Mouse (Mus musculus): ENCODE measurements around the gene Gab3. TPM values are rescaled to one million over a fixed set of nuclear protein-coding genes. Genes with fewer than 3 reads are reported as not detected.

The Gab3 gene
- polyA plus RNA-seq, 1 experiment: 3.1 TPM

GRCm38 (mm10) chrX:75115550-75115949 lies 30.3 kb upstream of the Gab3 start:
- TF ChIP-seq CTCF (IDR thresholded peaks at IDR 0.05; ENCODE audit: extremely low read depth, insufficient read depth, insufficient read length, insufficient replicate concordance) (no peak), POLR2A (IDR thresholded peaks at IDR 0.05; ENCODE audit: low read depth, low read length) (no peak)
- no peaks in the 10 kb centered on the region for H3K4me1 ChIP-seq (ENCODE audit: control insufficient read depth, insufficient read depth, insufficient read length)
- H3K4me3 ChIP-seq (ENCODE audit: extremely low read depth, insufficient read depth, insufficient read length): no peak overlapping the region
- DNase-seq (ENCODE audit: low read depth in 1 of 2, low spot score in 2 of 2): no peak
- H3K27ac ChIP-seq (ENCODE audit: insufficient read depth, low read length): no peak overlapping the region
- peaks cover 1% of the 10 kb centered on the region; the same call in 1 of the 2 replicates for H3K36me3 ChIP-seq (ENCODE audit: control insufficient read depth, insufficient read depth, low read length)
- no peaks in the 10 kb centered on the region for H3K27me3 ChIP-seq (ENCODE audit: control insufficient read depth, insufficient read depth, low read length)

DNA sequence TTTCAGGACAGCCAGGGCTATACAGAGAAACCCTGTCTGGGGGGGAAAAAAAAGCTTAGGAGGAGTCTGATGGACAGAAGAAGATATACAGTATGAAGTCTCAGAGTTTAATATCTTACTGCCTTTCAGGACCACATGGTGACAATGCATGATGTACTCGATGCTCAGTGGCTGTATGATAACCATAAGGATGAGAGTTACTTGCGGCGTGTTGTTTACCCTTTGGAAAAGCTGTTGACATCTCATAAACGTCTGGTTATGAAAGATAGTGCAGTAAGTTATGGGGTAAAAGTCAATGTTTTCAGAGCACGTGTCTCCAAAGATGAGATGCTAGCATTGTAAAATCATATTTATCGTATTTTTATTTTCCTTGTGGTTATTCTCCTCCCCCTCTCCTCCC lies 17.0 kb upstream of the Gab3 start:
- no peak overlapping the region for H3K4me3 ChIP-seq (ENCODE audit: extremely low read depth, insufficient read depth, insufficient read length)
- TF ChIP-seq POLR2A (IDR thresholded peaks at IDR 0.05; ENCODE audit: low read depth, low read length) (no peak), CTCF (IDR thresholded peaks at IDR 0.05; ENCODE audit: extremely low read depth, insufficient read depth, insufficient read length, insufficient replicate concordance) (no peak)
- H3K27ac ChIP-seq (ENCODE audit: insufficient read depth, low read length): no peak overlapping the region
- DNase-seq (ENCODE audit: low read depth in 1 of 2, low spot score in 2 of 2): no peak
- H3K36me3 ChIP-seq (ENCODE audit: control insufficient read depth, insufficient read depth, low read length): peaks cover 13% of the 10 kb centered on the region
- H3K4me1 ChIP-seq (ENCODE audit: control insufficient read depth, insufficient read depth, insufficient read length): peaks cover 2% of the 10 kb centered on the region; the same call in 1 of the 2 replicates
- H3K27me3 ChIP-seq (ENCODE audit: control insufficient read depth, insufficient read depth, low read length): no peaks in the 10 kb centered on the region
- WGBS: 88% methylated on average over 6 of the region's 6 CpGs

GRCm38 (mm10) chrX:75098799-75099198 lies 13.5 kb upstream of the Gab3 start:
- TF ChIP-seq POLR2A (IDR thresholded peaks at IDR 0.05; ENCODE audit: low read depth, low read length) (no peak), CTCF (IDR thresholded peaks at IDR 0.05; ENCODE audit: extremely low read depth, insufficient read depth, insufficient read length, insufficient replicate concordance) (no peak)
- Histone ChIP-seq H3K4me3 (ENCODE audit: extremely low read depth, insufficient read depth, insufficient read length) (no peak overlapping the region), H3K27me3 (ENCODE audit: control insufficient read depth, insufficient read depth, low read length) (no peaks in the 10 kb centered on the region), H3K36me3 (ENCODE audit: control insufficient read depth, insufficient read depth, low read length) (peaks cover 3% of the 10 kb centered on the region; the same call in 1 of the 2 replicates), H3K4me1 (ENCODE audit: control insufficient read depth, insufficient read depth, insufficient read length) (peaks cover 2% of the 10 kb centered on the region; the same call in 1 of the 2 replicates), H3K27ac (ENCODE audit: insufficient read depth, low read length) (no peak overlapping the region)
- no peak for DNase-seq (ENCODE audit: low read depth in 1 of 2, low spot score in 2 of 2)
- 69% methylated on average over 8 of the region's 8 CpGs for WGBS

GRCm38 (mm10) chrX:75096163-75096770 lies 11.0 kb upstream of the Gab3 start:
- DNase-seq (ENCODE audit: low read depth in 1 of 2, low spot score in 2 of 2): no peak
- peaks cover 2% of the 10 kb centered on the region; the same call in 1 of the 2 replicates for H3K4me1 ChIP-seq (ENCODE audit: control insufficient read depth, insufficient read depth, insufficient read length)
- peak overlapping the region; percentile 74 for H3K4me3 ChIP-seq (ENCODE audit: extremely low read depth, insufficient read depth, insufficient read length)
- H3K27me3 ChIP-seq (ENCODE audit: control insufficient read depth, insufficient read depth, low read length): no peaks in the 10 kb centered on the region
- H3K36me3 ChIP-seq (ENCODE audit: control insufficient read depth, insufficient read depth, low read length): no peaks in the 10 kb centered on the region; the same call in 1 of the 2 replicates
- 24% methylated on average over 23 of the region's 23 CpGs for WGBS
- no peak for TF ChIP-seq CTCF (IDR thresholded peaks at IDR 0.05; ENCODE audit: extremely low read depth, insufficient read depth, insufficient read length, insufficient replicate concordance)
- no peak; the same call in 1 of the 2 replicates for TF ChIP-seq POLR2A (IDR thresholded peaks at IDR 0.05; ENCODE audit: low read depth, low read length)
- peak overlapping the region; percentile 74 for H3K27ac ChIP-seq (ENCODE audit: insufficient read depth, low read length)

- no peak for TF ChIP-seq CTCF (IDR thresholded peaks at IDR 0.05; ENCODE audit: extremely low read depth, insufficient read depth, insufficient read length, insufficient replicate concordance)
- peak; percentile 39; the same call in 1 of the 2 replicates for TF ChIP-seq POLR2A (IDR thresholded peaks at IDR 0.05; ENCODE audit: low read depth, low read length)
- no peaks in the 10 kb centered on the region for H3K36me3 ChIP-seq (ENCODE audit: control insufficient read depth, insufficient read depth, low read length)
- no peaks in the 10 kb centered on the region for H3K27me3 ChIP-seq (ENCODE audit: control insufficient read depth, insufficient read depth, low read length)
- WGBS: 29% methylated on average over 29 of the region's 29 CpGs
- DNase-seq (ENCODE audit: low read depth in 1 of 2, low spot score in 2 of 2): peak; percentile 89 to 90
- H3K4me1 ChIP-seq (ENCODE audit: control insufficient read depth, insufficient read depth, insufficient read length): peaks cover 2% of the 10 kb centered on the region; the same call in 1 of the 2 replicates
- H3K4me3 ChIP-seq (ENCODE audit: extremely low read depth, insufficient read depth, insufficient read length): peak within 1 kb of the TSS; percentile 74
- H3K27ac ChIP-seq (ENCODE audit: insufficient read depth, low read length): peak within 1 kb of the TSS; percentile 74
Measured at GRCm38 (mm10) chrX:75095369-75096162, 10.3 kb upstream of the Gab3 start, which contains the start of gene Dkc1. Gene Dkc1, plus strand, starts transcription at chrX:75095854.

GRCm38 (mm10) chrX:75085654-75086053 lies 396 bp upstream of the Gab3 start:
- 13% methylated on average over 1 of the region's 1 CpGs for WGBS
- peaks cover 2% of the 10 kb centered on the region; the same call in 1 of the 2 replicates for H3K4me1 ChIP-seq (ENCODE audit: control insufficient read depth, insufficient read depth, insufficient read length)
- no peak for TF ChIP-seq CTCF (IDR thresholded peaks at IDR 0.05; ENCODE audit: extremely low read depth, insufficient read depth, insufficient read length, insufficient replicate concordance)
- TF ChIP-seq POLR2A (IDR thresholded peaks at IDR 0.05; ENCODE audit: low read depth, low read length): no peak
- H3K36me3 ChIP-seq (ENCODE audit: control insufficient read depth, insufficient read depth, low read length): no peaks in the 10 kb centered on the region
- no peak overlapping the region for H3K4me3 ChIP-seq (ENCODE audit: extremely low read depth, insufficient read depth, insufficient read length)
- H3K27ac ChIP-seq (ENCODE audit: insufficient read depth, low read length): no peak overlapping the region
- no peak for DNase-seq (ENCODE audit: low read depth in 1 of 2, low spot score in 2 of 2)
- H3K27me3 ChIP-seq (ENCODE audit: control insufficient read depth, insufficient read depth, low read length): no peaks in the 10 kb centered on the region
